Mouse (Mus musculus) MEL (cell line): ENCODE measurements around the gene Sirt5. TPM values are rescaled to one million over a fixed set of nuclear protein-coding genes. Genes with fewer than 3 reads are reported as not detected.

Experiments used
- DNase-seq: peaks from one replicate; pipeline ENCODE4 v3.0.0; 2011; ENCODE audit warnings: low read depth, low spot score
- H3K27ac ChIP-seq: 2 replicates; pipeline ENCODE4 v1.5.1; 2012; ENCODE audit warnings: low read depth, mild to moderate bottlenecking, control low read depth, low read length, moderate library complexity; ENCODE audit not compliant: control insufficient read depth
- H3K27me3 ChIP-seq, 2 experiments: fragments of 150-350 bp in 1 of 2; sonication (generic) in 1 of 2; 2 replicates each; pipeline ENCODE4 v1.6.1; 2012; ENCODE audit warnings: low read length in 2 of 2, mild to moderate bottlenecking in 2 of 2, improper control_type of control experiment in 1 of 2, moderate library complexity in 1 of 2; ENCODE audit not compliant: insufficient read depth in 2 of 2, control insufficient read depth in 1 of 2
- H3K36me3 ChIP-seq, 2 experiments: 2 replicates each; pipeline ENCODE4 v1.6.1; 2012 to 2014; ENCODE audit warnings: low read length in 2 of 2, improper control_type of control experiment in 1 of 2, inconsistent platforms in 1 of 2, mild to moderate bottlenecking in 1 of 2; ENCODE audit not compliant: insufficient read depth in 2 of 2, control insufficient read depth in 1 of 2
- H3K4me1 ChIP-seq, 2 experiments: fragments of 150-350 bp in 1 of 2; sonication (generic) in 1 of 2; 2 replicates each; pipeline ENCODE4 v1.6.1; 2012; ENCODE audit warnings: low read length in 2 of 2, improper control_type of control experiment in 1 of 2, mild to moderate bottlenecking in 1 of 2; ENCODE audit not compliant: insufficient read depth in 2 of 2, control insufficient read depth in 1 of 2
- H3K4me3 ChIP-seq, 2 experiments: fragments of 150-350 bp in 1 of 2; sonication (generic) in 1 of 2; 2 replicates each; pipeline ENCODE4 v1.5.1; 2012; ENCODE audit warnings: low read depth in 2 of 2, low read length in 2 of 2, mild to moderate bottlenecking in 2 of 2, moderate library complexity in 2 of 2, control low read depth in 1 of 2, improper control_type of control experiment in 1 of 2; ENCODE audit not compliant: control insufficient read depth in 1 of 2, insufficient read depth in 1 of 2
- H3K79me2 ChIP-seq: 2 replicates; pipeline ENCODE4 v1.6.1; 2012; ENCODE audit warnings: mild to moderate bottlenecking, low read length, moderate library complexity; ENCODE audit not compliant: control insufficient read depth, poor library complexity, insufficient read depth
- H3K9ac ChIP-seq: 2 replicates; pipeline ENCODE4 v1.6.1; 2012; ENCODE audit warnings: low read depth, mild to moderate bottlenecking, control low read depth, low read length, moderate library complexity; ENCODE audit not compliant: control insufficient read depth, poor library complexity, severe bottlenecking
- H3K9me3 ChIP-seq: fragments of 150-350 bp; sonication (generic); replicated peaks from 2 replicates; pipeline ENCODE4 v1.6.1; 2012; ENCODE audit warnings: mild to moderate bottlenecking, low read length, improper control_type of control experiment, moderate library complexity; ENCODE audit not compliant: insufficient read depth
- BHLHE40 ChIP-seq: IDR thresholded peaks from 2 replicates; pipeline ENCODE4 v1.6.1; 2012; ENCODE audit warnings: low read depth, mild to moderate bottlenecking, inconsistent platforms, low read length, improper control_type of control experiment, borderline replicate concordance
- CHD1 ChIP-seq: IDR thresholded peaks from 2 replicates; pipeline ENCODE4 v1.6.1; 2012; ENCODE audit warnings: low read depth, mild to moderate bottlenecking, inconsistent platforms, low read length, improper control_type of control experiment
- CHD2 ChIP-seq: IDR thresholded peaks from 2 replicates; pipeline ENCODE4 v1.6.1; 2011; ENCODE audit warnings: low read length, improper control_type of control experiment
- CTCF ChIP-seq, 3 experiments: IDR thresholded peaks in 2 of 3; conservative IDR thresholded peaks in 1 of 3; 2 replicates each; pipeline ENCODE4 v1.5.1; 2011 to 2012; ENCODE audit warnings: low read length in 3 of 3, low read depth in 2 of 3, mild to moderate bottlenecking in 2 of 3, improper control_type of control experiment in 1 of 3, inconsistent platforms in 1 of 3, mixed read lengths in 1 of 3, moderate library complexity in 1 of 3; ENCODE audit not compliant: control insufficient read depth in 1 of 3, insufficient read depth in 1 of 3, poor library complexity in 1 of 3, severe bottlenecking in 1 of 3
- ETS1 ChIP-seq: IDR thresholded peaks from 2 replicates; pipeline ENCODE4 v1.6.1; 2012; ENCODE audit warnings: low read depth, mild to moderate bottlenecking, inconsistent platforms, low read length, improper control_type of control experiment, moderate library complexity
- GABPA ChIP-seq: IDR thresholded peaks from 2 replicates; pipeline ENCODE4 v1.6.1; 2012; ENCODE audit warnings: low read depth, mild to moderate bottlenecking, inconsistent platforms, low read length, improper control_type of control experiment, moderate library complexity
- GATA1 ChIP-seq: IDR thresholded peaks from 2 replicates; pipeline ENCODE4 v1.6.1; 2011; ENCODE audit warnings: low read depth, low read length, improper control_type of control experiment
- HCFC1 ChIP-seq: IDR thresholded peaks from 2 replicates; pipeline ENCODE4 v1.6.1; 2012; ENCODE audit warnings: low read depth, mild to moderate bottlenecking, inconsistent platforms, low read length, improper control_type of control experiment, moderate library complexity
- MAX ChIP-seq: IDR thresholded peaks from 2 replicates; pipeline ENCODE4 v1.6.1; 2011; ENCODE audit warnings: low read length, improper control_type of control experiment
- MEF2A ChIP-seq: IDR thresholded peaks from 2 replicates; pipeline ENCODE4 v1.6.1; 2014; ENCODE audit warnings: low read depth, mild to moderate bottlenecking, inconsistent platforms, low read length, improper control_type of control experiment; ENCODE audit not compliant: poor library complexity, insufficient replicate concordance, severe bottlenecking; ENCODE audit errors: extremely low read depth
- MYB ChIP-seq: IDR thresholded peaks from 2 replicates; pipeline ENCODE4 v1.6.1; 2011; ENCODE audit warnings: mild to moderate bottlenecking, low read depth, low read length, improper control_type of control experiment
- NELFE ChIP-seq: IDR thresholded peaks from 2 replicates; pipeline ENCODE4 v1.6.1; 2011; ENCODE audit warnings: low read depth, low read length, improper control_type of control experiment
- NRF1 ChIP-seq: IDR thresholded peaks from 2 replicates; pipeline ENCODE4 v1.6.1; 2014; ENCODE audit warnings: low read depth, mild to moderate bottlenecking, inconsistent platforms, low read length, improper control_type of control experiment, moderate library complexity; ENCODE audit not compliant: poor library complexity, insufficient read depth, severe bottlenecking
- POLR2AphosphoS2 ChIP-seq: IDR thresholded peaks from 2 replicates; pipeline ENCODE4 v1.6.1; 2011; ENCODE audit warnings: low read length, improper control_type of control experiment
- RCOR1 ChIP-seq: IDR thresholded peaks from 2 replicates; pipeline ENCODE4 v1.6.1; 2012; ENCODE audit warnings: low read depth, mild to moderate bottlenecking, inconsistent platforms, low read length, improper control_type of control experiment
- SIN3A ChIP-seq: IDR thresholded peaks from 2 replicates; pipeline ENCODE4 v1.6.1; 2012; ENCODE audit warnings: low read length, improper control_type of control experiment, inconsistent platforms
- SMC3 ChIP-seq: IDR thresholded peaks from 2 replicates; pipeline ENCODE4 v1.6.1; 2011; ENCODE audit warnings: low read depth, low read length, improper control_type of control experiment
- TAL1 ChIP-seq: IDR thresholded peaks from 2 replicates; pipeline ENCODE4 v1.6.1; 2012; ENCODE audit warnings: mild to moderate bottlenecking, inconsistent platforms, low read length, moderate library complexity, mixed read lengths
- TBP ChIP-seq: IDR thresholded peaks from 2 replicates; pipeline ENCODE4 v1.8.0; 2011; ENCODE audit warnings: low read depth, low read length, improper control_type of control experiment
- TCF12 ChIP-seq: IDR thresholded peaks from 2 replicates; pipeline ENCODE4 v1.6.1; 2014; ENCODE audit warnings: low read depth, mild to moderate bottlenecking, inconsistent platforms, low read length, improper control_type of control experiment, moderate library complexity
- USF1 ChIP-seq: IDR thresholded peaks from 2 replicates; pipeline ENCODE4 v1.6.1; 2014; ENCODE audit warnings: low read depth, mild to moderate bottlenecking, inconsistent platforms, low read length, improper control_type of control experiment, moderate library complexity
- ZKSCAN1 ChIP-seq: IDR thresholded peaks from 2 replicates; pipeline ENCODE4 v1.6.1; 2012; ENCODE audit warnings: low read depth, mild to moderate bottlenecking, inconsistent platforms, low read length, improper control_type of control experiment, moderate library complexity
- polyA plus RNA-seq, 2 experiments: library from polyadenylated mRNA; stranded (reverse) in 1 of 2; unstranded in 1 of 2; fragments of >175 nt in 1 of 2; fragments of >200 nt in 1 of 2; gene quantifications; 2 replicates each; pipeline versions ENCODE4 v1.2.1 to v1.2.4; 2012; ENCODE audit warnings: low replicate concordance in 2 of 2, low read depth in 1 of 2; ENCODE audit not compliant: insufficient read length in 2 of 2, insufficient read depth in 1 of 2, missing spikeins in 1 of 2
- total RNA-seq: library from RNA; depleted of rRNA; stranded (reverse); fragments of 300-350 nt; gene quantifications from 2 replicates; pipeline ENCODE4 v1.2.3, GENCODE M21; 2012

Sirt5 gene
- total and polyA plus RNA-seq, 3 experiments: 8.2 to 10.6 TPM; not detected in 1

GRCm38 (mm10) chr13:43362353-43362752 is 2.9 kb upstream of the Sirt5 start:
- H3K27ac ChIP-seq: no peak overlapping the region
- H3K9ac ChIP-seq: no peak overlapping the region
- H3K4me1 ChIP-seq: peaks cover 0 to 14% of the 10 kb centered on the region in 2 experiments; a peak in 3 of 4 replicates
- no peaks in the 10 kb centered on the region; the same call in 1 of the 2 replicates for H3K79me2 ChIP-seq
- no peaks in the 10 kb centered on the region for H3K27me3 ChIP-seq
- no peak for DNase-seq
- H3K9me3 ChIP-seq: no peaks in the 10 kb centered on the region
- TF ChIP-seq TAL1 (no peak), RCOR1 (no peak), BHLHE40 (no peak), NRF1 (no peak), CHD1 (no peak)
- H3K4me3 ChIP-seq: no peak overlapping the region
- peaks cover 0 to 4% of the 10 kb centered on the region in 2 experiments; a peak in 1 of 4 replicates for H3K36me3 ChIP-seq

- peak; percentile 13 for DNase-seq
- H3K36me3 ChIP-seq: no peaks in the 10 kb centered on the region; a peak in 1 of 4 replicates
- no peak for TF ChIP-seq CHD2
- peaks cover 0 to 6% of the 10 kb centered on the region in 2 experiments; a peak in 2 of 4 replicates for H3K4me1 ChIP-seq
- peak overlapping the region; percentile 75 to 92 for H3K4me3 ChIP-seq
- H3K9ac ChIP-seq: peak overlapping the region; percentile 74
- no peak overlapping the region for H3K27ac ChIP-seq
- no peaks in the 10 kb centered on the region for H3K27me3 ChIP-seq
- H3K79me2 ChIP-seq: no peaks in the 10 kb centered on the region; the same call in 1 of the 2 replicates
- H3K9me3 ChIP-seq: no peaks in the 10 kb centered on the region
Measured at GRCm38 (mm10) chr13:43365825-43366184, 509 bp downstream of the Sirt5 start.

- H3K4me1 ChIP-seq: peaks cover 0 to 1% of the 10 kb centered on the region in 2 experiments; a peak in 2 of 4 replicates
- H3K4me3 ChIP-seq: no peak overlapping the region
- no peaks in the 10 kb centered on the region; the same call in 1 of the 2 replicates for H3K79me2 ChIP-seq
- no peaks in the 10 kb centered on the region; a peak in 1 of 4 replicates for H3K36me3 ChIP-seq
- DNase-seq: no peak
- H3K27me3 ChIP-seq: no peaks in the 10 kb centered on the region
- no peaks in the 10 kb centered on the region for H3K9me3 ChIP-seq
- H3K27ac ChIP-seq: no peak overlapping the region
- no peak for TF ChIP-seq MAX
- TF ChIP-seq SIN3A: no peak
- no peak for TF ChIP-seq POLR2AphosphoS2
- TF ChIP-seq NELFE: no peak
- TF ChIP-seq ETS1: no peak
- TF ChIP-seq TCF12: no peak
- TF ChIP-seq TBP: no peak
- TF ChIP-seq SMC3: no peak
- TF ChIP-seq MYB: no peak
- TF ChIP-seq BHLHE40: no peak
- no peak for TF ChIP-seq MEF2A
- TF ChIP-seq USF1: no peak
- TF ChIP-seq ZKSCAN1: no peak
- no peak for TF ChIP-seq GATA1
- no peak for TF ChIP-seq HCFC1
- TF ChIP-seq GABPA: no peak
- TF ChIP-seq CTCF (IDR thresholded peaks at IDR 0.05 in 2 of 3, conservative IDR thresholded peaks at IDR 0.05 in 1 of 3; ENCODE audit: control insufficient read depth in 1 of 3, insufficient read depth in 1 of 3, low read depth in 2 of 3, low read length in 3 of 3, poor library complexity in 1 of 3, severe bottlenecking in 1 of 3): no peak
- TF ChIP-seq RCOR1: no peak
- no peak for TF ChIP-seq CHD1
- TF ChIP-seq NRF1: no peak
- H3K9ac ChIP-seq: no peak overlapping the region
Measured at GRCm38 (mm10) chr13:43370063-43370462, 4.8 kb downstream of the Sirt5 start.
